Mouse (Mus musculus) intestine, embryonic 15.5 days (tissue): Measurements from ENCODE around the gene Vta1. TPM values are rescaled to one million over a fixed set of nuclear protein-coding genes. Genes with fewer than 3 reads are reported as not detected.

ENCODE experiments used
- ATAC-seq: fragments of 200-750 bp; cut with Nextera tagmentation; 2 replicates; pipeline ENCODE4 v1.8.0; 2017; ENCODE audit warnings: moderate TSS enrichment, moderate library complexity
- H3K27ac ChIP-seq: fragments of 300-500 bp; sonication (generic); 2 replicates; pipeline ENCODE4 v1.5.1; 2015; ENCODE audit warnings: mild to moderate bottlenecking, inconsistent platforms
- H3K27me3 ChIP-seq: fragments of 300-500 bp; sonication (generic); replicated peaks from 2 replicates; pipeline ENCODE4 v1.6.1; 2015; ENCODE audit warnings: inconsistent platforms
- H3K36me3 ChIP-seq: fragments of 300-500 bp; sonication (generic); 2 replicates; pipeline ENCODE4 v1.6.1; 2015; ENCODE audit warnings: inconsistent platforms
- H3K4me1 ChIP-seq: fragments of 300-500 bp; sonication (generic); replicated peaks from 2 replicates; pipeline ENCODE4 v1.6.1; 2015; ENCODE audit warnings: inconsistent platforms
- H3K4me2 ChIP-seq: fragments of 300-500 bp; sonication (generic); replicated peaks from 2 replicates; pipeline ENCODE4 v1.6.1; 2015; ENCODE audit warnings: mild to moderate bottlenecking, inconsistent platforms
- H3K4me3 ChIP-seq: fragments of 300-500 bp; sonication (generic); replicated peaks from 2 replicates; pipeline ENCODE4 v1.5.1; 2015; ENCODE audit warnings: inconsistent platforms
- H3K9ac ChIP-seq: fragments of 300-500 bp; sonication (generic); 2 replicates; pipeline ENCODE4 v1.6.1; 2015; ENCODE audit warnings: inconsistent platforms
- H3K9me3 ChIP-seq: fragments of 300-500 bp; sonication (generic); 2 replicates; pipeline ENCODE4 v1.6.1; 2016; ENCODE audit warnings: inconsistent platforms
- WGBS: fragments of 180-500 bp; shearing (Covaris S2); methylation state at CpG from one replicate; pipeline ENCODE4 v1.1.7; 2015; 5-methylcytosine and 5-hydroxymethylcytosine counted together
- polyA plus RNA-seq: library from polyadenylated mRNA; unstranded; fragments of >200 nt; fragmentation: Nextera tagmentation; extraction: Ambion mirVana; gene quantifications from 2 replicates; pipeline ENCODE4 v1.2.1, GENCODE M21; 2015

Gene Vta1
- polyA plus RNA-seq, 1 experiment from 2014 or later = 97.2 TPM

GRCm38 (mm10) chr10:14639043-14639442, 66.3 kb downstream of the Vta1 start:
- Histone ChIP-seq H3K9ac (no peak overlapping the region), H3K4me3 (no peak overlapping the region), H3K9me3 (no peaks in the 10 kb centered on the region), H3K4me2 (no peak overlapping the region), H3K27me3 (no peaks in the 10 kb centered on the region), H3K4me1 (no peaks in the 10 kb centered on the region), H3K36me3 (no peaks in the 10 kb centered on the region), H3K27ac (no peak overlapping the region)
- ATAC-seq = no peak
- WGBS = 90% methylated on average over 4 of the region's 4 CpGs

- no peak overlapping the region for H3K4me3 ChIP-seq
- no peaks in the 10 kb centered on the region for H3K9me3 ChIP-seq
- ATAC-seq = no peak
- 94% methylated on average over 1 of the region's 1 CpGs for WGBS
- no peak overlapping the region for H3K4me2 ChIP-seq
- no peaks in the 10 kb centered on the region for H3K4me1 ChIP-seq
- H3K36me3 ChIP-seq = no peaks in the 10 kb centered on the region
- H3K27ac ChIP-seq = no peak overlapping the region
- H3K27me3 ChIP-seq = no peaks in the 10 kb centered on the region
- no peak overlapping the region for H3K9ac ChIP-seq
These were observed 79.7 kb downstream of the Vta1 start for GRCm38 (mm10) chr10:14625706-14626105.

GRCm38 (mm10) chr10:14619156-14619555, 86.2 kb downstream of the Vta1 start:
- ATAC-seq = no peak
- Histone ChIP-seq H3K9ac (no peak overlapping the region), H3K27me3 (no peaks in the 10 kb centered on the region), H3K27ac (no peak overlapping the region), H3K4me2 (no peak overlapping the region), H3K9me3 (no peaks in the 10 kb centered on the region), H3K4me1 (no peaks in the 10 kb centered on the region), H3K36me3 (no peaks in the 10 kb centered on the region), H3K4me3 (no peak overlapping the region)
- WGBS = 84% methylated on average over 1 of the region's 1 CpGs

- Histone ChIP-seq H3K9ac (no peak overlapping the region), H3K36me3 (no peaks in the 10 kb centered on the region), H3K27ac (no peak overlapping the region), H3K27me3 (no peaks in the 10 kb centered on the region), H3K4me2 (no peak overlapping the region), H3K4me3 (no peak overlapping the region), H3K9me3 (no peaks in the 10 kb centered on the region), H3K4me1 (no peaks in the 10 kb centered on the region)
- no peak for ATAC-seq
- 86% methylated on average over 1 of the region's 1 CpGs for WGBS
These were observed 87.1 kb downstream of the Vta1 start for GRCm38 (mm10) chr10:14618301-14618700.

GRCm38 (mm10) chr10:14615441-14615840, 89.9 kb downstream of the Vta1 start:
- Histone ChIP-seq H3K27me3 (no peaks in the 10 kb centered on the region), H3K4me3 (no peak overlapping the region), H3K9ac (no peak overlapping the region), H3K4me1 (no peaks in the 10 kb centered on the region), H3K36me3 (no peaks in the 10 kb centered on the region), H3K27ac (no peak overlapping the region), H3K4me2 (no peak overlapping the region), H3K9me3 (no peaks in the 10 kb centered on the region)
- ATAC-seq = no peak

- H3K4me1 ChIP-seq = no peaks in the 10 kb centered on the region
- H3K9ac ChIP-seq = no peak overlapping the region
- H3K4me2 ChIP-seq = no peak overlapping the region
- no peaks in the 10 kb centered on the region for H3K27me3 ChIP-seq
- no peaks in the 10 kb centered on the region for H3K9me3 ChIP-seq
- no peak for ATAC-seq
- H3K27ac ChIP-seq = no peak overlapping the region
- H3K4me3 ChIP-seq = no peak overlapping the region
- 69% methylated on average over 5 of the region's 5 CpGs for WGBS
- no peaks in the 10 kb centered on the region for H3K36me3 ChIP-seq
These were observed 97.8 kb downstream of the Vta1 start for GRCm38 (mm10) chr10:14607597-14607996.

Other genes starting within 250 kb of the Vta1 start
- 2.8 and 3.6 TPM in 2 replicates for gene Adgrg6, start 159.9 kb downstream of the Vta1 start, polyA plus RNA-seq
- gene Nmbr, start within 50 bp of the Vta1 start, polyA plus RNA-seq = 0.24 and 0.26 TPM in 2 replicates
- not detected in 2 replicates for gene Gje1, start 12.7 kb upstream of the Vta1 start, polyA plus RNA-seq